Mouse (Mus musculus): ENCODE results near the gene Adamtsl2.

GRCm38 (mm10) chr2:27071978-27072377 is 7.2 kb upstream of the Adamtsl2 start, which contains the start of gene Mymk:
- TF ChIP-seq POLR2A (IDR thresholded peaks at IDR 0.05; ENCODE audit: low read depth, low read length) (no peak), CTCF (IDR thresholded peaks at IDR 0.05; ENCODE audit: borderline replicate concordance, insufficient read depth, low read length) (no peak)
